Mouse (Mus musculus) granulocyte monocyte progenitor cell, adult 5-6 weeks (primary cell): ENCODE measurements around the gene Heatr4. TPM values are rescaled to one million over a fixed set of nuclear protein-coding genes. Genes with fewer than 3 reads are reported as not detected.

Experiments
- total RNA-seq, 2 experiments: library from RNA; stranded (forward) in 1 of 2; stranded (reverse) in 1 of 2; fragments of 200-712, 200-1000 nt in 1 of 2; fragments of >200 nt in 1 of 2; fragmentation: Nextera tagmentation in 1 of 2; gene quantifications; 2 replicates each; pipeline ENCODE4 v1.2.3; 2014 to 2017

The Heatr4 gene
- total RNA-seq, 2 experiments from 2014 or later, result not detected

Other genes starting within 250 kb of the Heatr4 start
- gene Papln, start 221.2 kb downstream of the Heatr4 start, total RNA-seq (2014; fragmentation: Nextera tagmentation), result not detected in 2 replicates
- gene Papln, start 221.2 kb downstream of the Heatr4 start, total RNA-seq (2017), result not detected in 2 replicates
- gene Numb, start 62.9 kb downstream of the Heatr4 start, total RNA-seq (2014; fragmentation: Nextera tagmentation), result 9.3 and 14.2 TPM in 2 replicates
- 20.4 and 20.8 TPM in 2 replicates for gene Numb, start 62.9 kb downstream of the Heatr4 start, total RNA-seq (2017)
- 13.0 and 18.5 TPM in 2 replicates for gene Riox1, start 34.2 kb downstream of the Heatr4 start, total RNA-seq (2014; fragmentation: Nextera tagmentation)
- gene Riox1, start 34.2 kb downstream of the Heatr4 start, total RNA-seq (2017), result 15.8 and 21.5 TPM in 2 replicates
- 10.1 and 14.0 TPM in 2 replicates for gene Acot2, start 3.0 kb upstream of the Heatr4 start, total RNA-seq (2014; fragmentation: Nextera tagmentation)
- gene Acot2, start 3.0 kb upstream of the Heatr4 start, total RNA-seq (2017), result 11.5 and 12.0 TPM in 2 replicates
- 14.7 and 16.2 TPM in 2 replicates for gene Acot1, start 24.6 kb upstream of the Heatr4 start, total RNA-seq (2014; fragmentation: Nextera tagmentation)
- 9.6 and 12.3 TPM in 2 replicates for gene Acot1, start 24.6 kb upstream of the Heatr4 start, total RNA-seq (2017)
- 0.13 TPM in 1 of 2 replicates, not detected in the other for gene Acot4, start 53.5 kb upstream of the Heatr4 start, total RNA-seq (2014; fragmentation: Nextera tagmentation)
- gene Acot4, start 53.5 kb upstream of the Heatr4 start, total RNA-seq (2017), result not detected in 2 replicates
- gene Gm49366, start 54.1 kb upstream of the Heatr4 start, total RNA-seq (2014; fragmentation: Nextera tagmentation), result not detected in 2 replicates
- gene Gm49366, start 54.1 kb upstream of the Heatr4 start, total RNA-seq (2017), result not detected in 2 replicates
- gene Acot3, start 67.3 kb upstream of the Heatr4 start, total RNA-seq (2014; fragmentation: Nextera tagmentation), result not detected in 2 replicates
- not detected in 2 replicates for gene Acot3, start 67.3 kb upstream of the Heatr4 start, total RNA-seq (2017)
- not detected in 2 replicates for gene Acot5, start 84.5 kb upstream of the Heatr4 start, total RNA-seq (2014; fragmentation: Nextera tagmentation)
- not detected in 2 replicates for gene Acot5, start 84.5 kb upstream of the Heatr4 start, total RNA-seq (2017)
- 0.68 and 2.2 TPM in 2 replicates for gene Acot6, start 115.8 kb upstream of the Heatr4 start, total RNA-seq (2014; fragmentation: Nextera tagmentation)
- gene Acot6, start 115.8 kb upstream of the Heatr4 start, total RNA-seq (2017), result 0.22 and 0.31 TPM in 2 replicates
- 1.5 and 4.1 TPM in 2 replicates for gene Dnal1, start 129.5 kb upstream of the Heatr4 start, total RNA-seq (2014; fragmentation: Nextera tagmentation)
- gene Dnal1, start 129.5 kb upstream of the Heatr4 start, total RNA-seq (2017), result 0.77 and 0.78 TPM in 2 replicates
- 0.26 and 0.47 TPM in 2 replicates for gene Pnma1, start 163.6 kb upstream of the Heatr4 start, total RNA-seq (2014; fragmentation: Nextera tagmentation)
- 0.17 TPM in 1 of 2 replicates, not detected in the other for gene Pnma1, start 163.6 kb upstream of the Heatr4 start, total RNA-seq (2017)
- gene Elmsan1, start 234.0 kb upstream of the Heatr4 start, total RNA-seq (2014; fragmentation: Nextera tagmentation), result 12.7 and 15.1 TPM in 2 replicates
- gene Elmsan1, start 234.0 kb upstream of the Heatr4 start, total RNA-seq (2017), result 7.8 and 10.1 TPM in 2 replicates